Mouse (Mus musculus): ENCODE measurements at regions not wholly inside any gene's neighbourhood (a gene's known extent, or its start where the extent isn't known, plus 50 kb on each side); places are given as distances from the start of the nearest gene placed in this dataset.
"Not testable (repeated sequence)": the region's sequence is repeated elsewhere in the genome, so short reads cannot be mapped to it uniquely, and the experiment has no call there.

DNA sequence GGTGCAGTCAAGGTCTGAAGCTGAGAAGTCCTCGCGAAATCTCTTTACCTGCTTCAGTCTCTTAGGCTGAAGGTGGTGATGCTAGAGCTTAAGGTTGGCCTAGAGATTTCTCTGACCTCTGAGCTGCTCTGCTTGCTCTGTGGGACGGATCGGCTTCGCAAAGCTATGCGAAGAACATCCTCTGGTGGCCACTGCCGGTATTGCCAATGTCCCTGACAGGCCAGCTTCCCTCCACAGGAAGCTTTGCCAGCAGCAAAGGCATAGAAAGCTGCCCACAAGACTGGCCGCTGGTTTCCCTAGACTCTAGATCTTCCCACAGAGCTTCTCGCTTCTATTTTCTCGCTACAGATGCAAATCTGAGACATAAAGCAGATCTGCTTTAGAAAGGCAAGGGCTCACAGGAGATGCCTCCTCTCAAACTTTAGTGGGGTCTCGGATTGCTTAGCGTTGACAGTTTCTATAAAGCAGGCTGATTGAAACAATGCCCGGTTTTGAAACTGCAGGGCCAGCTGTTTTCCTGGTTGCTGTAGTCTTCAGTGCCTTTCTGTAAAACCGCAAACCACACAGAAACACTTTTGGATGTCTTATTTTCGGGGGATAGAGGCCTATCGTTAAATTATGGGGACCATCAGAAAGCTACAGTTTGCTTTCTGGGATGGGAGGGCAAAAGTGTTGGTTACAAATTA is 153.7 kb downstream of the Car8 start:
- Histone ChIP-seq H3K9me3 (replicated peaks; ENCODE audit: control insufficient read depth, low read length) (no peaks in the 10 kb centered on the region), H3K4me1 (ENCODE audit: control insufficient read depth, insufficient read depth, low read length) (peaks cover 5% of the 10 kb centered on the region; the same call in 1 of the 2 replicates), H3K9ac (ENCODE audit: low read length) (peak overlapping the region; percentile 35; the same call in 1 of the 2 replicates), H3K27me3 (ENCODE audit: control insufficient read depth, insufficient read depth, low read length) (no peaks in the 10 kb centered on the region), H3K36me3 (ENCODE audit: control insufficient read depth, insufficient read depth, low read length) (no peaks in the 10 kb centered on the region), H3K4me3 (replicated peaks; ENCODE audit: low read length) (no peak overlapping the region), H3K4me2 (ENCODE audit: low read depth, low read length) (peak overlapping the region; percentile 27; the same call in 1 of the 2 replicates), H3K27ac (ENCODE audit: low read length) (no peak overlapping the region)
- peak; percentile 64 for ATAC-seq (ENCODE audit: insufficient read depth, low FRiP score)
- WGBS: 29% methylated on average over 16 of the region's 16 CpGs

DNA sequence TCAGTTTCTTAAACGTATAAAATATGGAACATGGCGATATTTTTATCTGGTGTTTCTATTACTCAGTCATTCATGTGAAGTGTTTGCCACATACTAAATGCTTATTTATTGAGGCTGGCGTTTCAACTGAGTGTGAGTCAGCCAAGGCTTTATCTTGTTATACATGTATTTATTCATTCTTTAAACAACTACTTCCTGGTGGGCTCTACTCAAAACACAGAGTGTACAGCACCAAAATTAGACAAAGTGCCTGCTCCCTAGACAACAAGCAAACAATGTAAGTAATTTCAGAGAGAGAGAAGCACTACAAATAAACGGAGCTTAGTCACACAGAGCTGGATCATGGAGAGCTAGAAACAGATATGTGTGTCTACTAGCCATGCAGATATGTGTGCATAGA is 159.5 kb downstream of the Car8 start:
- no peak for ATAC-seq (ENCODE audit: insufficient read depth, low FRiP score)

DNA sequence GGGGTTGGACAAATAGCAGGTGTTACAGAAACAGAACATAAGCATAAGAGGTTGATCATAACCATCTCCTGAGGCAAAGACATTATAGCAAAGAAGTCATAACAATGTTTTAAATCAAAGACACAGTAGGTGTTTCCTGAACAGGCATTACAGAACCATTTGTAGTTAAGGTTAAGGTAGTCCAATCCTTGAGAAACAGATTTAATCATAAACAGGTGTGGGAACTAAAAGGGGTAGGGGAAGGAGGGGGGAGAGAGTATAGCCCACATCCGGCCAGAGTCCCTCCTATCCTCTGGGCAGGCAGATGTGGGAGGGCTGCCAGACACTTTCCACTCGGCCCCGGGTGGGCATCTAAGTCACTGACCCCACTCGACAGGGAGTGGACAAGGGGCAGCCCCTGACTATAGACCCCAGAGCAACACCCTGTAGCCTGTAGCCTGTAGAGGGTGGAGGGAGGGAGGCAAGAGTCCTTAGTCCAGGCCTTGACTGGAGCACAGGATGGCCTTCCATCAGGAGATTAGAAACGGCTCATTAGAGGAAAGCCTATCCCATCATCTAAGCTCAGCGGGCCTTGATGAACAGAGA is 165.8 kb downstream of the Car8 start:
- 84% methylated on average over 6 of the region's 6 CpGs for WGBS
- Histone ChIP-seq H3K27ac (ENCODE audit: low read length) (no peak overlapping the region), H3K36me3 (ENCODE audit: control insufficient read depth, insufficient read depth, low read length) (no peaks in the 10 kb centered on the region), H3K9ac (ENCODE audit: low read length) (no peak overlapping the region), H3K27me3 (ENCODE audit: control insufficient read depth, insufficient read depth, low read length) (no peaks in the 10 kb centered on the region), H3K4me3 (replicated peaks; ENCODE audit: low read length) (no peak overlapping the region), H3K4me2 (ENCODE audit: low read depth, low read length) (no peak overlapping the region), H3K4me1 (ENCODE audit: control insufficient read depth, insufficient read depth, low read length) (no peaks in the 10 kb centered on the region), H3K9me3 (replicated peaks; ENCODE audit: control insufficient read depth, low read length) (no peaks in the 10 kb centered on the region)
- ATAC-seq (ENCODE audit: insufficient read depth, low FRiP score): no peak

More for the DNA sequence above, 159.5 kb downstream of the Car8 start:
- Histone ChIP-seq H3K9me3 (replicated peaks; ENCODE audit: control insufficient read depth, low read length) (no peaks in the 10 kb centered on the region), H3K4me1 (ENCODE audit: control insufficient read depth, insufficient read depth, low read length) (no peaks in the 10 kb centered on the region), H3K27ac (ENCODE audit: low read length) (no peak overlapping the region), H3K4me3 (replicated peaks; ENCODE audit: low read length) (no peak overlapping the region), H3K9ac (ENCODE audit: low read length) (no peak overlapping the region), H3K4me2 (ENCODE audit: low read depth, low read length) (no peak overlapping the region), H3K36me3 (ENCODE audit: control insufficient read depth, insufficient read depth, low read length) (no peaks in the 10 kb centered on the region), H3K27me3 (ENCODE audit: control insufficient read depth, insufficient read depth, low read length) (no peaks in the 10 kb centered on the region)
- 45% methylated on average over 4 of the region's 4 CpGs for WGBS

DNA sequence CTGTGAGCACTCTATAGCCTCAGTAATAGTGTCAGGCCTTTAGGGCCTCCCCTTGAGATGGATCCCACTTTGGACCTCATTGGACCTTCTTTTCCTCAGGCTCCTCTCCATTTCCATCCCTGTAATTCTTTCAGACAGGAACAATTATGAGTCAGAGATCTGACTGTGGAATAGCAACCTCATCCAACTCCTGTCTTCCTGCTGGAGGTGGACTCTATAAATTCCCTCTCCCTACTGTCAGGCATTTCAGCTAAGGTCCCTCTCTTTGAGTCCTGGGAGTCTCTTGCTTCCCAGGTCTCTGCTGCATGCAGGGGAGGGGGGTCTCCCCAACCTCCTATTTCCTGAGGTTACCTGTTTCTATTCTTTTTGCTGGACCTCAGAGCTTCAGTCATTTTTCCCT is 168.1 kb downstream of the Car8 start:
- H3K27me3 ChIP-seq (ENCODE audit: control insufficient read depth, insufficient read depth, low read length); H3K9me3 ChIP-seq (replicated peaks; ENCODE audit: control insufficient read depth, low read length); H3K9ac ChIP-seq (ENCODE audit: low read length); ATAC-seq (ENCODE audit: insufficient read depth, low FRiP score); H3K36me3 ChIP-seq (ENCODE audit: control insufficient read depth, insufficient read depth, low read length); H3K4me2 ChIP-seq (ENCODE audit: low read depth, low read length); H3K27ac ChIP-seq (ENCODE audit: low read length); H3K4me1 ChIP-seq (ENCODE audit: control insufficient read depth, insufficient read depth, low read length); H3K4me3 ChIP-seq (replicated peaks; ENCODE audit: low read length): not testable (repeated sequence)

DNA sequence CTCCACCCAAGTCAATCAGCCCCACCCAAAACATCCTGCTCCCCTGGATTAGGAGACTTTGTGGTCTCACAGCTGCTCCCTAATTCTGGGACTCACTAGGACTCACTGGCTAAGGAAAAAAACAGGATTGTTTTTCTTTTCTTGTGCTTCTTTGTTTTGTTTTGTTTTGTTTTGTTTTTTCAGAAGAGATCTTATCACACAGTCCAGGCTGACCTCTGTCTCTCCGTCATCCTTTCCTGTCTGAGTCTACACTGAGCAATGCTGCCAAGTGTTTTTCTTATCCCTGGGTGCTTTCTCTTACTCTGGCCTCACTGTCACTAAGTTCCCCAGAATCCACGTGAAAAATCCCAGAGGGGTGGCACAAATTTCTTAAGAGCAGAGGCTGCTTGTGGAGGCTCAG is 170.8 kb downstream of the Car8 start:
- H3K36me3 ChIP-seq (ENCODE audit: control insufficient read depth, insufficient read depth, low read length): no peaks in the 10 kb centered on the region
- H3K27ac ChIP-seq (ENCODE audit: low read length): no peak overlapping the region
- ATAC-seq (ENCODE audit: insufficient read depth, low FRiP score): no peak
- H3K9ac ChIP-seq (ENCODE audit: low read length): no peak overlapping the region
- no peaks in the 10 kb centered on the region for H3K27me3 ChIP-seq (ENCODE audit: control insufficient read depth, insufficient read depth, low read length)
- no peak overlapping the region for H3K4me3 ChIP-seq (replicated peaks; ENCODE audit: low read length)
- H3K4me2 ChIP-seq (ENCODE audit: low read depth, low read length): no peak overlapping the region
- H3K9me3 ChIP-seq (replicated peaks; ENCODE audit: control insufficient read depth, low read length): no peaks in the 10 kb centered on the region
- WGBS: 42% methylated on average over 2 of the region's 2 CpGs
- H3K4me1 ChIP-seq (ENCODE audit: control insufficient read depth, insufficient read depth, low read length): no peaks in the 10 kb centered on the region

DNA sequence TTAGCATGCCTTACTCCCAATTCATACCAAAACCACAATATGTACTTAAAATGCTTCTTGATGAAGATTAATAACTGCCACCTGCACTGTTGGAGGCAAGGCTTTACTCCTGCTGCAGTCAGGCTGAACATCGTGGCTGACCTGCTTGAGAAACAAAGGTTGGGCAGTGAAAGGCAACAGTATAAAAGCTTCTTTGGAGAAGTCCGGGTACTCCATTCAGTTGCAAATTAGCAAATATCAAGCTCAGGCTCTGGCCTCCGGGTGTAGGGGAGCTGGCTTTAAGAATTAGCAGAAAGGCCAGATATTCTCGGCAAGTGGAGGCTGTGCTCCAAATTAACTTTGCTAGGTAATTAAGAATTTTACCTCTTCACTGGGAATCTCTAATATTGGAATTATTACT is 197.1 kb downstream of the Car8 start:
- ATAC-seq (ENCODE audit: insufficient read depth, low FRiP score): no peak
- Histone ChIP-seq H3K36me3 (ENCODE audit: control insufficient read depth, insufficient read depth, low read length) (no peaks in the 10 kb centered on the region), H3K4me1 (ENCODE audit: control insufficient read depth, insufficient read depth, low read length) (no peaks in the 10 kb centered on the region), H3K27me3 (ENCODE audit: control insufficient read depth, insufficient read depth, low read length) (no peaks in the 10 kb centered on the region), H3K27ac (ENCODE audit: low read length) (no peak overlapping the region), H3K4me3 (replicated peaks; ENCODE audit: low read length) (no peak overlapping the region), H3K9me3 (replicated peaks; ENCODE audit: control insufficient read depth, low read length) (no peaks in the 10 kb centered on the region), H3K9ac (ENCODE audit: low read length) (no peak overlapping the region), H3K4me2 (ENCODE audit: low read depth, low read length) (no peak overlapping the region)
- 77% methylated on average over 4 of the region's 4 CpGs for whole genome bisulfite sequencing

DNA sequence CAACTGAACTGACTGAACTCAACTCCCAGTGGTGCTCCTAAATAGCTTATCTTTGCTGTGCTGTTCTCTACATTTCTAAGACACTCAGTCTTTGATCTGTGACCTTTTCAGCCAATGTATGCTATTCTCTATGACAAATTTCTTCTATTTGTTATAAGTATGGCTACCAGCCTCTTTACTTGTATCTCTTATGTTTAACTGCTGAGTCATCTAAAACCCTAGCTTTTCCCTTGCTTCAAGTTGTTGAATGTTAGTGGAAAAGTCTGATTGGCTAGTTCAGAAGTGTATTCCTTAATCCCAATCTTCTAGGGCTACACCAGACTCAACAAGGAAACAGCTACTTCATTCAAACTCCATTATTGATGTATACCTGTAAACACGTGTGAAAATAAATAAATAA is 201.0 kb downstream of the Car8 start:
- Histone ChIP-seq H3K4me1 (ENCODE audit: control insufficient read depth, insufficient read depth, low read length) (no peaks in the 10 kb centered on the region), H3K4me2 (ENCODE audit: low read depth, low read length) (no peak overlapping the region), H3K4me3 (replicated peaks; ENCODE audit: low read length) (no peak overlapping the region), H3K27me3 (ENCODE audit: control insufficient read depth, insufficient read depth, low read length) (no peaks in the 10 kb centered on the region), H3K9me3 (replicated peaks; ENCODE audit: control insufficient read depth, low read length) (no peaks in the 10 kb centered on the region), H3K9ac (ENCODE audit: low read length) (no peak overlapping the region), H3K36me3 (ENCODE audit: control insufficient read depth, insufficient read depth, low read length) (no peaks in the 10 kb centered on the region), H3K27ac (ENCODE audit: low read length) (no peak overlapping the region)
- ATAC-seq (ENCODE audit: insufficient read depth, low FRiP score): no peak
- WGBS: 92% methylated on average over 1 of the region's 1 CpGs

DNA sequence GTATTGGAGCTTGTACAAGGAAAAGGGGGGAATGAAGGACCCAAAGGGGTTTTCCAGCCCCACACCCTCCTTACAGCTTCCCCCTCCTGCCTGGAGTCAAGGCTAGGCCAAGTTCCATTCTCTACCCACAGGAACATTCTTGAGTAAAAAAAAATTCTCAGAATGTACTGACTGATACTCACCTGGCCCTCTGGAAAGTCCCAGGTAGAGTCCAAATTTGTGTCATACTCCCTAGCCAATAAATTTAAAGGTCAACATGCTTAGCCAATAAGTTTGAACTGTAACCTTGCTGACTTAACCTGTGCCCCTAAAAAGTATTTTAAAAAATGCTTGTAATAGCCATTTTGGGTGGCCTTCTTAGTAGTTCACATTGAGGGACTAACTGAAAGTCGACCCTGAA is 205.4 kb downstream of the Car8 start:
- H3K27ac ChIP-seq (ENCODE audit: low read length); H3K4me1 ChIP-seq (ENCODE audit: control insufficient read depth, insufficient read depth, low read length); H3K9ac ChIP-seq (ENCODE audit: low read length); H3K4me2 ChIP-seq (ENCODE audit: low read depth, low read length); H3K4me3 ChIP-seq (replicated peaks; ENCODE audit: low read length); ATAC-seq (ENCODE audit: insufficient read depth, low FRiP score); H3K9me3 ChIP-seq (replicated peaks; ENCODE audit: control insufficient read depth, low read length); H3K27me3 ChIP-seq (ENCODE audit: control insufficient read depth, insufficient read depth, low read length); H3K36me3 ChIP-seq (ENCODE audit: control insufficient read depth, insufficient read depth, low read length): not testable (repeated sequence)
- WGBS: 77% methylated on average over 1 of the region's 1 CpGs

DNA sequence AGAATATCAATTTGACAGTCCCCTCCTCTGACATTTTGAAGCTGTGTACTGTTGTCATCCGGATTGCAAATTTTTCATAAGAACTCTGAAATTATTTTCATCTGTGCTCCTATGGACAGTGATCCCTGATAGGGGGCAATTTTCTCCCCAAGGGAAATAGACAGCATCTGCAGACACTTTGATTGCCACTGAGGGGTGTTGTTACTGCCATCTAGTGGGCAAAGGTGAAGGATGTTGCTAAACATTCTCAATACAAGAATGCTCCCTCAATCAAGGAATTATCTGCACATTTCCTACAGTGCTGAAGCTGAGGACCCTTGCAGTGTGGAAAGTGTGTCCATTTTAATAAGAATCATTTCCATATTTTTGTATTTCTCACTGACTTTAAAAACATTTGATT is 233.7 kb downstream of the Car8 start:
- 15% methylated on average over 1 of the region's 1 CpGs for WGBS
- Histone ChIP-seq H3K36me3 (ENCODE audit: control insufficient read depth, insufficient read depth, low read length) (no peaks in the 10 kb centered on the region), H3K9me3 (replicated peaks; ENCODE audit: control insufficient read depth, low read length) (peaks cover 4% of the 10 kb centered on the region; the same call in 1 of the 2 replicates), H3K4me3 (replicated peaks; ENCODE audit: low read length) (no peak overlapping the region), H3K4me2 (ENCODE audit: low read depth, low read length) (no peak overlapping the region), H3K27me3 (ENCODE audit: control insufficient read depth, insufficient read depth, low read length) (no peaks in the 10 kb centered on the region), H3K9ac (ENCODE audit: low read length) (no peak overlapping the region), H3K27ac (ENCODE audit: low read length) (no peak overlapping the region), H3K4me1 (ENCODE audit: control insufficient read depth, insufficient read depth, low read length) (no peaks in the 10 kb centered on the region)
- no peak for ATAC-seq (ENCODE audit: insufficient read depth, low FRiP score)

All from stomach, embryonic 16.5 days (tissue).